Comparison of ENCODE assay signal across 29 mouse cellular contexts in genomic region chr10:120527951-120528350, GRCm38 (mm10). TPM values are rescaled to one million over a fixed set of nuclear protein-coding genes. Genes with fewer than 3 reads are reported as not detected.
"Had no signal": no experiment of that assay in that cellular context is flagged by ENCODE, and none has a peak within 500 bp of the region (broad histone marks: within the 10 kb centered on the region; RNA-seq: fewer than 3 reads in every experiment).

No protein-coding gene starts in this region.

- ATAC-seq: forebrain, embryonic 13.5 days; forebrain, embryonic 14.5 days; forebrain, embryonic 15.5 days; forebrain, embryonic 16.5 days; forebrain, postnatal 0 days had no signal

- H3K27me3 ChIP-seq: embryonic facial prominence, embryonic 12.5 days; embryonic facial prominence, embryonic 13.5 days; embryonic facial prominence, embryonic 15.5 days; forebrain, embryonic 12.5 days; forebrain, embryonic 13.5 days; forebrain, embryonic 15.5 days had no signal

- H3K27ac ChIP-seq: embryonic facial prominence, embryonic 10.5 days; embryonic facial prominence, embryonic 12.5 days; embryonic facial prominence, embryonic 13.5 days; embryonic facial prominence, embryonic 15.5 days; forebrain, embryonic 10.5 days; forebrain, embryonic 12.5 days; forebrain, embryonic 13.5 days; forebrain, embryonic 15.5 days; gastrocnemius, adult 2 months; heart, adult 2 months had no signal

- H3K9me3 ChIP-seq: embryonic facial prominence, embryonic 10.5 days; embryonic facial prominence, embryonic 12.5 days; embryonic facial prominence, embryonic 13.5 days; embryonic facial prominence, embryonic 15.5 days; forebrain, embryonic 10.5 days; forebrain, embryonic 12.5 days; forebrain, embryonic 13.5 days; forebrain, embryonic 15.5 days had no signal

- H3K4me2 ChIP-seq: embryonic facial prominence, embryonic 12.5 days; embryonic facial prominence, embryonic 13.5 days; embryonic facial prominence, embryonic 15.5 days; forebrain, embryonic 12.5 days; forebrain, embryonic 13.5 days; forebrain, embryonic 15.5 days had no signal

- DNase-seq: cerebellum, adult 2 months; cerebellum, adult 8-10 months; cerebellum, adult 9-10 months; cerebellum, adult 9-11 months; cerebellum, postnatal 10 days; cerebellum, postnatal 14 days; cerebellum, postnatal 25 days; cerebellum, postnatal 36 days; embryo, embryonic 11 days; forebrain, postnatal 0 days; gastrocnemius, adult 2 months; gastrocnemius, postnatal 10 days; gastrocnemius, postnatal 14 days; gastrocnemius, postnatal 25 days; gastrocnemius, postnatal 36 days; heart, adult 2 months had no signal

- H3K9ac ChIP-seq: embryonic facial prominence, embryonic 12.5 days; embryonic facial prominence, embryonic 13.5 days; embryonic facial prominence, embryonic 15.5 days; forebrain, embryonic 12.5 days; forebrain, embryonic 13.5 days; forebrain, embryonic 15.5 days; forebrain, postnatal 0 days had no signal

- H3K4me1 ChIP-seq: embryonic facial prominence, embryonic 15.5 days; forebrain, embryonic 12.5 days; forebrain, embryonic 13.5 days; forebrain, embryonic 15.5 days had no signal

- H3K36me3 ChIP-seq: embryonic facial prominence, embryonic 10.5 days; embryonic facial prominence, embryonic 12.5 days; embryonic facial prominence, embryonic 13.5 days; embryonic facial prominence, embryonic 15.5 days; forebrain, embryonic 10.5 days; forebrain, embryonic 12.5 days; forebrain, embryonic 15.5 days had no signal

- H3K4me3 ChIP-seq: embryonic facial prominence, embryonic 10.5 days; embryonic facial prominence, embryonic 12.5 days; embryonic facial prominence, embryonic 13.5 days; embryonic facial prominence, embryonic 15.5 days; erythroblast, embryonic 14.5 days; forebrain, embryonic 10.5 days; forebrain, embryonic 12.5 days; forebrain, embryonic 13.5 days; forebrain, embryonic 15.5 days; gastrocnemius, adult 2 months; heart, adult 2 months had no signal

RNA-seq across cellular contexts. Expression of gene Hmga2, which starts 51.7 kb away (rescaled TPM):
- total RNA-seq: gastrocnemius, postnatal 36 days; heart, adult 2 months; heart, adult 8-10 months had no signal
- polyA plus RNA-seq: frontal cortex, adult 2 months; heart, adult 2 months had no signal
